Mouse (Mus musculus): Measurements from ENCODE around the gene Abcc4.
"Not testable (repeated sequence)": the region's sequence is repeated elsewhere in the genome, so short reads cannot be mapped to it uniquely, and the experiment has no call there.

The Abcc4 gene

DNA sequence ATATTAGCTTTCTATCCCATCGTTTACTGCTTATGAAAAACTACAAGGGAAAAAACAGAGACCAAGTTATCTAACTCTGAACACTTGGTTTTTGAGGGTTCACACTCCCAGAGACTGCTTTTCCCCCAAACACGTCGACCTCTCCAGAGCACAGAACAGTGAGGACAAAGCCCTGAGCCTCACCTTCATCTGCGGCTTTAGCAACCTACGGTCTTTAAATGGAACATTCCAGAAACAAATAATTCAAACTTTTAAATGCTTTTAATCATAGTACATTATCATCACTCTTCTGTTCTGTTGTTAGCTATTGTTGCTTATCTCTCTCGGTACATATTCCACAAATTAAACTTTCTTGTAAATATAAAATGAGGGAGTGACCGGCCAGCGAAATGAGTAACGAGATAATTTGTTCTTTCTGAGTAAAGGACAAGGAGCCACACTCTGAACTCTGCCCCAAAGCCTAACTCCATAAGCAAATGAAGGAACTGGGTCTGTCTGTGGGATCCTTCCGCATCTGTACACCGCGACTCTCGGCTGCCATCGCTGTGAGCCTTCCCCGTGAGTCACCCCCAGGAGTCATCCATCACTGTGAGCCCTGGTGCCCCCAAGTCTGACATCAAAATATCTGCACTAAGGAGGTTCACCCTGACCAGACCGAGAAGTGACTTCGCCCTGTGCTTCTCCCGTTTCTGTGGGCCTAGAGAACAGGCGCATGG lies 126.8 kb downstream of the Abcc4 start:
- DNase-seq (ENCODE audit: low spot score), result no peak

DNA sequence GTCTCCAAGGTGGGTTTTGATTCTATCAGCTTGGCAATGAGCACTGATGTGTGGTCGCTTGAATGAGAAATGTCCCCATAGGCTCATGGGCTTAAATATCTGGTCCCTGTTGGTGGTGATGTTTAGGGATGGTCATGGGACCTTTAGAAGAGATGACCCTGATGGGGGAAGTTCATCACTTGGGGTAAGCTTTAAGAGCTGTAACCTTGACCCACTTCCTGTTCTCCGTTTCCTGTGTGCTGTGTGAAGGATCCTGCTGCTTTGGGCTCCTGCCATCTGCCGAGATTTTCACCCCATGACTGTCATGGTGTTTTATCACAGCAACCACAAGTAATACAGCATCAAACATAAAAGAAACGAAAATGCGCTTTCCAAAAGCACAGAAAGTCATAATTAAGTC lies 128.1 kb downstream of the Abcc4 start:
- no peak for DNase-seq (ENCODE audit: low spot score)

DNA sequence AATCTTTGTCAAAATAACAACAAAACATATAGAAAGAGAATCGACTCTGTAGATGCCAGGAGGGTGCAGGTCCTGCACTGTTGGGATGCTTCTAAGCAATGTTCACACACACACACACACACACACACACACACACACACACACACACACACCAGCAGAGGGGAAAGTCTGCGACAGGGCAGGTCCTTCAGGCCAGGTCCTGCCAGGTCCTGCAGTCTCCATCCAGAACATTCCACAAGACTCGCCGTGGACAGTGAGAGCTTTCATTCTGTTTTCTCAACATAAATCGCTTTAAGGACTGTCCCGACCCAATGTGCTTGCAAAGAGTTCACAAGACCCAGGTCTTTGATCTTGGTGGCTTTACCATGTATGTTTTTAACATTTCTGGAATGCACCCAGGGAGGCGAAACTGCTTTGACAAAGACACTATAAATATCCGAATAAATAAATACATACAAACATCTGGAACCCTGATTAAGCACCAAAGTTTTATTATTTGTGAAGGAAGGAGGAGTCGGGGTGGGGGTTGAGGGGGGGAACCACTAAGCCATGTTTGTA lies 133.3 kb downstream of the Abcc4 start:
- DNase-seq (ENCODE audit: low spot score), result no peak

DNA sequence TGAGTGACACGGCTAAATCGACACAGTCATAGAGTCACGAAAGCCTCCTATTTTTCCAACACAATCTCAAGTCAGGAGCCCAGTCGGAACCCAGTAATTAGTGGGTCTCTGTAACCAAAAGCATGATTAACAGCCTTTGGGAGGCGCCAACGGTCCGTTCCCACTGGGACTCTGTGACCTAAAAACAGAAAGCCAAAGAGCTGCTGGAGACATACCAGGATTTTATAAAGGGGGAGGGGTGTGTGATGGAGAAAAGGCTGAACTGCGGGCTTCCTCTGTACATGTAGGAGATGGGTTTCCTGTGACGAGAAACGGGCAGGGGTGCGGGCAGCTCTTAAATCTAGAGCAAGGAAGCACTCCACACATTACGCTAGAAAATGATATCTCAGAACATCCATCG lies 136.4 kb downstream of the Abcc4 start:
- DNase-seq (ENCODE audit: low spot score), result no peak

DNA sequence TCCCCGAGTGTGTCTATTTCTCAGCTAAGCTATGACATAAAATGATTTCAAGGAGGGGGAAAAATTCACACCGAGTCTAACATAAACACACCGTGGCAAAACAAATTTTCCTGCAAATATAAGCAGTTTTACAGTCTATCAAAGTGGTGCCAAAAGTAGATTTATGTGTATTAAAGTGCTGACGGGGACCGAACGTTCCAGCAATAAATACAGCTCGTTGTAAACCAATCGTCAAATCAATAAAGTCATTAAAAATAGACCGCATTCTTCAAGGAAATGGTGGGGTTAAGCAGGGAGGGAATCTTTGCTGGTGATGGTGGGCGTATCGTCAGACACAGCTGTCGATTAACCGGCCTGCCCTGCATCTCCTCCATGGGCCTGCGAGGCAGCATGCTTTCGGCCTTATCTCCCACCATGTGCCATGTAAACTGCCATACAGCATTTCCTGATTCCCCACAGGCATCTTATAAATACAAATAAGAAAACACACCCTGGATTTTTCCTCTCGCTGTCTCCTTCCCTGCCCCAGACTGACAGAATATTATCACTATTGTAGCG lies 137.8 kb downstream of the Abcc4 start:
- no peak for DNase-seq (ENCODE audit: low spot score)

DNA sequence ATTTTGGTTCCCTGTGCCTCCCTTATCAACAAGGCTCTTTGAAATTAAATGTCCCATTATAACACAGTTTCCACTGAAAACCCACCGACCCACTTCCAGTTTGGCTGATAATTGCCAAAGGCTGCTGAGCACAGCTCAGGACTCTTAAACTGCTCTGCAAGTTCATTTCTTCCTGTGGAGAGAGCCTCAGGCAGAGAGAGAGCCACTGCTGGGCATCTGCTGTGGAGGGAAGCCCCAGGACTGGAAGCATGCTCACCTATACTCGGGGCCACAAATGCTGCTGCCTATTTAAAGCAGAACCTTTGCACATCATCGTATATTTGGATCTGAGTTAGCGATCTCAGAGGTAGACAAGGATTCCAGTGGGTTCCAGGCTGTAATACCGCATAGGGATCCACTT lies 139.2 kb downstream of the Abcc4 start:
- DNase-seq (ENCODE audit: low spot score), result no peak

DNA sequence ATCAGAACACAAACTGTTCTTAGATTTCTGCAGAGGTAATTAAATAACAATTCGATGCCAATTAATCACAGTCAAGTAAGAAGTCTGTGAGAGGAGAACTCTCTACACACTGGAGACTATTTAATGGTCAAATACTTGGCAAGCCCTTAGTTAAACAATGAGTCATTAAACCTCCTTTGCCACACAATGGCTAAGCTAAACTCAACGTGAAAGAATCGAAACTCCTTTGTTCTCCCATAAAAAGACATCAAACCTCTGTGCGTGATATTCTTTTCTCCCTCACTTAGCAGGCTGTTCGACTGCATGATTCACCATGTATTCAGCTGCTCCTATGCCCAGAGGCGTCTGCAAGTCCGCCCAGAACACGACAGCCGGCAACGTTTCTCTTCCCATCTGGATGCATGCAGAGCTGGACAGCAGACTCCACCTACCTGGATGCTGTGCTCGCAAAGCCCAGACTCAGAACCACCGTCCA lies 139.8 kb downstream of the Abcc4 start:
- peak; percentile 21 for DNase-seq (ENCODE audit: low spot score)

DNA sequence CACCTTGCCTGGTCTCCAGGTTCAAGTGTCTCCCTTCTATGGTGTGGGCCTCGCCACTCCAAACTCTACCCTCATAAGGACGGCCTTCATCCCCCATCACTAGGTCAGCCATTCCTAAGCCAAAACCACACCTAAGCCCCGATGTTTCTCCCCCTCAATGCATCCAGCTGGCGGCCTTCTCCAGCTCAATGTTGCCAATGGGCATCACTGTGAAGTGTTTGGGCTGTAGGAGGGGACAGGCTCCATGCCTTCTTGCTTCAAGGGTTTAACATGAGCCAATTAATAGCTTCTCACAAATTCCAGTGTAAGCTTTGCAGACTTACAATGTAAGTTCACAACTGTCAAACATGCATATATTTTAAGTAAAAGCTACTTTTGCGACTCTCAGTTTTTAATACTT lies 140.3 kb downstream of the Abcc4 start:
- no peak for DNase-seq (ENCODE audit: low spot score)

DNA sequence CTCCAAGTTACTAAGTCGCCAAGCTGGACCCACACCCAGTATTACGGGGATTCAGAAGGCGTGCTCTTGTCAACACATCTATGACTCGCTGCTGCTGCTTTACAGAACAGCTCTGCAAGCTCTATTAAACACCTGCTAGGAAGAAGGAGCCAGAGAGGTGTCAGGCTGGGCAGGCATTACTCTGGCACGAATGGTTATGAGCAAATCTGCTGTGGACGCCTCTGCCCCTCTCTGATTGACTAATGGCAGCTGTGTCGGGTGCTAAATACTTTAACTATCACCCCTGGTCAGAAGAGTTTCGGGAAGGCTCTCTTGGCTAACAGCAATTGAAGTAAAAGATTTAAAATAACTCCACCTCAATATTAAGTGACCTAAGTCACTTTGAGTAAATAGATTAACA lies 142.4 kb downstream of the Abcc4 start:
- DNase-seq (ENCODE audit: low spot score), result no peak

DNA sequence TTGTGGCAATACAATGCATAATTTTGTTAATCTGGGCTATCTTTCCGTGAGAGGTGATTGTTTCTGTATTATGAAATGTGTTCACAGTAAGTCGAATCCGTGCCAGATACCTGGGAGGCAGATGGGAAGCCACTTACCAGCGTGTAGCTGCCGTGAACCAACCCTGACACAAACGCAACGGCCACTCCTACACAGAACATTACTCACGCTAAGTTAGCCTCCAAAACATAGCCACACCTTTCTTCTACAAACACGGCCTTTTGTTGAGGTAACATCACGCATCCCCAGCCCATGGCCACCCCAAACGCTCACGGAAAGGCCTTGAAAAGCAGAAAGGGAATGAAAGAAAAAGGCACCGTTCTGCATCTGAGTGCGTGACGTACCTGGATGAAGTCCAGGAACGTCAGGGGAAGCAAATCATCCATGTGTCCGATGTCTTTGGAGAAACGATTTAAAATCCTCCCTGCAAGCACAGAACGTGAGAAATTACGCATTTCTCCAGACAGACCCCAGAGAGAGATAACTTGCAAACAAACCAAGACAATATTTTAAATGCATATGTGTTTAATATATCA lies 153.0 kb downstream of the Abcc4 start:
- no peak for DNase-seq (ENCODE audit: low spot score)

DNA sequence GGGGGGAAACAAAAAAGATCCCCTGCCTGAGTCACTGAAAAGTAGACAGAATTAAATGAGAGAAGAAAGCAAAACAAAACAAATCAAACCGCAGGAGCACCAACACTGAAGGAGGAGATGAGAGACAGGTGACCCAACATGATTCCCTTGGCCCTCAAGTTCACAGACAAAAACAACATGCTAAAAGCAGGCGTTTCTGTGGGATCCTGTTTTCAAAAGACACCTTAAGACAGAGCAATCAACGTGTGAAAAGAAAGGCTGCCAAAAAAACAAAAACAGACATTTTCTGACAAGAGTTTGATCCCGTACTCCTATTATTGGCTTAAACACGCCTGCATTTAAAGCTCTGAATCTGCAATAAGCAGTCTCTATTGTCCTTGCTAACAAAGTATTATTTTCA lies 153.6 kb downstream of the Abcc4 start:
- no peak for DNase-seq (ENCODE audit: low spot score)

DNA sequence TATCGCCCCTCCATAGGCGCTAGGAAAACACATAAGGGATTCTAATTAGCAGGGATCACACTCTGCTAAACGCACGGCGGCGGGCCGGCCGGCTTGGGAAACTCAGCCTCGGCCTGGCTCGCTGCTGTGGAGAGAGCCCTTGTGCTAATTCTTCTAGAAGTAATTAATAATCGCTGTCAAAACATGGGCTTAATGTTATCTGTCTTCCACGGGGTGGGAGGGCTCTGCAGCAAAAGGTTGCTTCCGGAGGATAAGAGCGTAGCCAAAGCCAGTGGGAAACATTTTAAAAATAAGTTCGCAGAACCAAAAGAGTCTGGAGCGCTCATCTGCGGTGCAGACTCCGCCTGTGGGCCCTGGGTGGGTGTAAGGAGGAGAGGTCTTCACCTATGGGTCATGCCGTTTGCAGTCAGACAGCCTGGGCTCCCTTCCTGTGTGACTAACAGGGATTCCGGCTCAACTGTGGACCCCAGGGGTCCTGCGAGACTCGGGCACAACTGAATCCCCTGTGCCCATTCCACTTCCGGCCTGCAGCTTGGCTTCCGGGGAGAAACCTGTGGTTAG lies 154.2 kb downstream of the Abcc4 start:
- DNase-seq (ENCODE audit: low spot score), result no peak

DNA sequence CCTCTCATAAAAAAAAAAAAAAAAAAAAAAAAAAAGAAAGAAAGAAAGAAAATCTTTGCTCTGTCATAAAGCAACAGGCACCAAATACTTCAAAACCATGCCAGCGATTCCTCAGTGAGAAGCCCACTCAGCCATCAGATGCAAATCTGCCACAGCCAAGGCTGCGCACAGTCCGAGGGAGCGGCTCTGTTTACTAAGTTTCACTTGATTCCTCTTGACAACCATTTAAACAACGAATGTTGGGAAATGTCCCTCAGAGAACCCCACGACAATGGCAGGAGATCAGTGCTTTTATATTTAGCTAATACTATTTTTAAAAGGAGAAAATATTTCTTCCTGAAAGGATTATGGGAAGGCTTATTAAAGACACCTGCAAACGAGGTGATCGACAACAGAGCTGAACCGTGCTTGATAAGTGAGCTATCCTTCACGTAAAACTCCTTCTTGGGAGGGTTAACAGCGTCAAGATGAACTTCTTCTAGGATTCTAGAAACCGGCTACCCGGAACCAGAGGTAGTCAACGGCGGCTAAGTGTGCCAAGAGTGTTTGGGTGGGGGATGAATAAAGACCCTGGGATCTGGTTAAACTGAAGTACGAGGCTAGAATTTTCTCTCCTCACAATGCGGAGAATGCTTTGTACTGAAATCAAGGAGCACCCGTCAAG lies 154.8 kb downstream of the Abcc4 start:
- no peak for DNase-seq (ENCODE audit: low spot score)

DNA sequence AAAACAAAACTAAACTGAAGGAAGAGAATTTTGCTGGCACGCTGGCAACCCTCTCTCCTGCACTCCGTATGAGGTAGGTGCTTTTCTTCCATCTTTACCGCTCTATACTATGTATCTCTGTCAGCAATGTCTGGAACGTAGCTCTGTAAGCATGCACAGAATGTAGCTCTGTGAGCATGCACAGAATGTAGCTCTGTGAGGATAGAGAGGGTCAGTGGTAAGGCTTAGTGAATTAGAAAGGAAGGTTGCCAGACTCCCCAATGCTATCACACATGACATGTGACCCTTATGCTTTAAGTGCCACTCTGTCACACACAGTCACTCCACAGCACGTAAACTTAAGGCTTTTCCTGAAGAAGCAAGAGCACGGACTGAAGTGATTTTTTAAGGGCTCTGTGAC lies 161.5 kb downstream of the Abcc4 start:
- DNase-seq (ENCODE audit: low spot score), result no peak

DNA sequence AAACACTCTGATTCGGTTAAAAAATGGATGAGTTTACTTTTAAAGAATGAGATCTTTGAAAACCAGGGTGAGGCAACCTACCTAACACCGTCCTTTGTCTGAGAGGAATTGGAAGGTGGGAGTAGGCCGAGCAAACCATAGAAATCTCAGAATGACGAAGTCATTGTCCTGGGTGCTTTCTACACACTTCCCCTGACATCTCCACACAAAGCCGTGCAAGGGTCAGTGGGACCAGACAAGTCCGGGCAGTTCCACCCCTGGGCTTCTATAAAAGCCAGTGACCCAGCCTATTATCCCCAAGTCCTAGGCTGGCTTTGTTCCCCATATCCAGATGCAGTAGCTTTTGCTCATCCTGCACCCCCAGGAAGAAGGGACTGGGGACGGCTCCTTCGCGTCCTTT lies 163.1 kb downstream of the Abcc4 start:
- no peak for DNase-seq (ENCODE audit: low spot score)

DNA sequence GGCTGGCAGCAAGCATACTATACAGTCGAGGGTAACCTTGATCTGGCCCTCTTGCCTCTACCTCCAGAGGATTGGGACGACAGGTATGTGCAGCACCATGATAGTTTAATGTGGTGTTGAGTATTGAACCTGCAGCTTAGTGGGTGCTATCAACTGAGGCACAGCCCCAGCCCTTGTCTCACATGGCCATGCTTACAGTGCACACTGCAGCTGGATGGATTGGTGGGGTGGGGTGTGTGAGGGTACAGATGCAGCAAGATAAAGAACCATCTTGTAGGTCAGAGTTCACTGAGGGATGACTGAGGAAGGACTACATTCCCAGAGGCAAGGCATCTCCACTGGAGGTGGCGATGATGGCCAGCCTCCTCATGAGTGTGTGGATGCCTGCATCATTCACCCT lies 174.5 kb downstream of the Abcc4 start:
- no peak for DNase-seq (ENCODE audit: low spot score)

DNA sequence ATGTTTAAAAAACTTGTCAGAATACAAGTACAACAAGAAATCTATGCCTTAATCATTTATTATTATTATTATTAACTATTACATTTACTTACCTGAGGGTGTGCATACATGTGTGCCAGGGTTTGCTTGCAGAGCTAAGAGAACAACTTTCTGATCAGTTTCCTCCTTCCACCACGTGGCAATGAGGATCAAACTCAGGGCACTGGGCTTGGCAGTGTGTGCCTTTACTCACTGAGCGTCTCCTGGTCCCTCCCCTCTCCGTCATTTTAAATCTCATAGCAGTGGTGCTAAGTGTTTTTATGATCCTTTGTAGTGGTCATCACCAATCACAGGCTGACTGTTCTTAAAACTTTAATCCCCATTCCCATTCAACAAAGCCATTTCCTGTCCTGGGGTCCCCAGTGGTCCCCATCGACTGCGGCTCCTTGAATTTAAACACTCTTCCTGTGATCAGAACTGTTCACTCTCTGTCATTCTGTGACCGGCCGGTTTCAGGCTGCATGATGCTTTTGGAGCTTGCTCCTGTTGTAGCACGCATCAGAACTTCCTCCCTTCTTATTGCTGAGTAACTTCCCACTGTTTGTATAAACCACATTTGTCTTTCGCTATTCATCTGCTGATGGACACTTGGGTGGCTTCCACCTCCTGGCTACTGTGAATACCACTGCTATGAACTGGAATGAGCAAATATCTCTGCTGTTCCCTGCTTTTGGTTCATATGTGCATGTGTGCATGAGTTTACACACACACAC lies 191.6 kb downstream of the Abcc4 start:
- DNase-seq (ENCODE audit: low spot score), result no peak

DNA sequence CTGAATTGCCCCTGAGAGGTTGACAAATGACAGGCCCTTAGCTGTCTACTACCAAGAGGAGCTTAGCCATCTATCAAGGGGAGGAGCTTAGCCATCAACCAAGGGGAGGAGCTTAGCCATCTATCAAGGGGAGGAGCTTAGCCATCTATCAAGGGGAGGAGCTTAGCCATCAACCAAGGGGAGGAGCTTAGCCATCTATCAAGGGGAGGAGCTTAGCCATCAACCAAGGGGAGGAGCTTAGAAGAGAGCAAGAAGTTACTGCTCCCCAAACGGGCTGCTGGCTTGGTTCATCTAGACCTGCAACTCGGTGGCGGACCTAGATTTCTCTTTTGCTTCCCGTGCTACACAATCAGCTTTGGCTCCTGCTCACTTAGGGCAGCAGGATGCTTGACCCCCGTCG lies 194.3 kb downstream of the Abcc4 start:
- DNase-seq (ENCODE audit: low spot score), result not testable (repeated sequence)

DNA sequence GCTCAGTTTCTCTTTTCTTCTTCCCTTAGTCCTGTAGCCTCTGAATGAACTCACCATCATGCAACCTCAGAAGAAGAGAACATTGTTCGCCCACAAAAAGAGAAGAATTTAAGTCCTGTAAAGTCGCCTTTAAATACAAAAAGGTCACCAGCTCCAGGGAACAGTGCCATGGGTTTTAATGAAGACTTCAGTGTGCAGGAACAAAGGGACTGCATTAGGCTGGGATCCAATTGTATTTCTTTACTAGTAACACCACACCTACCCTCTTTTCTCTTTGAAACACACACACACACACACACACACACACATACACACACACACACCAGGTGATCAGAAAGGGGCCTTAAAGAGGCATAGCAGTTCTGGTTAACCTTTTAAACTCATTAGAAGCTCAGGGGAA lies 195.2 kb downstream of the Abcc4 start:
- DNase-seq (ENCODE audit: low spot score), result no peak

DNA sequence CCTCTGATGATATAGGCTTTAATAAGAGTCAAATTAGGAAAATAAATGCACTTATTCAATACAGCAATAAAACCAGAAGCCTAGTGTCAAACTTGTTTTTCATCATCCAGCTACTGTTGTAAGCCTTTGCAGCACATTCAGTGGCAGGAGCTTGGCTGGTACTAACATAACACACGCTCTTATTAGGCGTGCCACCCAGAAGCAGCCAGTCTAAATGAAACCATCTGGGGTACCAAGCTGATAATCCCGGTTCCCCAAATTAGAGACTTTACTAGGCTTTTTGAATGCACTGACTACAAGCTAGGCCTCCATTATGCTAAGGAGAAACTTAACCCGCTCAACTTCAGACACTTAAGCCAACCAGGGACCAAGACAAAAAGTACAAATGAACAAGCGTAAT lies 195.8 kb downstream of the Abcc4 start:
- DNase-seq (ENCODE audit: low spot score), result no peak

DNA sequence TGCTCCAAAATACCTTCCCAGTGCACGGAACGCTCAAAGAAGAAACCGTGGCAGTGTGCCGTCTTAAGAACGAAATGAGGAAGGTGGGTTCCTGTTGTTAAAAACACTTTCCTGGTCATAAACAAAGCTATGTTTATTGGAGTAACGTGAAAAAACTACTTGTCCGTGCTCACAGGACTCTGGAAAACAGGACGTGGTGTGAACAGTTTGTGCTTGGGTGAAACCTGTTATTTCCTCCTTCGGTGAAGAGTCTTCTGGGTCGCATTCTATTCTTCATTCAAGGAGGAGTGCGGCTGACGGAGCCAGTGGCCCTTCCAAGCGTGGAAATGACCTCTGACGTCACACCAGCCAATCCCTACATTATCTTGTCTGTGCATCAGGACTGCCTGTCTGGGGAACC lies 198.2 kb downstream of the Abcc4 start:
- no peak for DNase-seq (ENCODE audit: low spot score)

DNA sequence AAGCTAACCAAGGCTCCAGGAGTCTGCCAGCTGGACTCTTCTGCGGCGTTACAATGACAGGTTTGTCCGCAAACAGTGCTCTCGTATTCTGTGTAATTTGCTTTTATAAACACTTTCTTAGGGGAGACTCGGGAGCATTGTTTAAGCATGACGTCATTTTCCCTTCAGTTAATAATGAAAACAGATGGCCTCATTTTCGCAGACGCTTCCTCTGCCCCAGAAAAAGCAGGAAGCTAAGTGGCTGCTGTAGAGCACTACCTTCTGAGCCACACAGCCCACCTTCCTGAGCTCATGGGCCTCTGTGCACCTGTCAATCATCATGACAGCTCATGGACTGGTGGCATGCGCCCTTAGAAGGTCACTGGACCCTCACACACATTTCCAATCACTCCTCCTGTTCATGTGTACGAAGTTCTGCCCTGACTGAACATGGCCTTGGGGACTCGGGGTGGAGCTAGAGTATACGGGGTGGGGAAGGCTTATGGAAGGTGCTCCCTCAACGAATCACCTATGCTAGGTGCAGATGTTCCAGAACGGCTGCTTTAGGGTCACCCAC lies 199.3 kb downstream of the Abcc4 start:
- no peak for DNase-seq (ENCODE audit: low spot score)

Data from layer of hippocampus, adult 9-10 months (tissue).